Mouse (Mus musculus) spleen, postnatal 10 days (tissue): ENCODE results near the gene Zfp612.
"Not testable (repeated sequence)": the region's sequence is repeated elsewhere in the genome, so short reads cannot be mapped to it uniquely, and the experiment has no call there.

Experiments used
- DNase-seq, 2 experiments: peaks; one replicate each; pipeline ENCODE4 v3.0.0; 2021 to 2022; ENCODE audit warnings: low spot score in 2 of 2

Zfp612 gene

DNA sequence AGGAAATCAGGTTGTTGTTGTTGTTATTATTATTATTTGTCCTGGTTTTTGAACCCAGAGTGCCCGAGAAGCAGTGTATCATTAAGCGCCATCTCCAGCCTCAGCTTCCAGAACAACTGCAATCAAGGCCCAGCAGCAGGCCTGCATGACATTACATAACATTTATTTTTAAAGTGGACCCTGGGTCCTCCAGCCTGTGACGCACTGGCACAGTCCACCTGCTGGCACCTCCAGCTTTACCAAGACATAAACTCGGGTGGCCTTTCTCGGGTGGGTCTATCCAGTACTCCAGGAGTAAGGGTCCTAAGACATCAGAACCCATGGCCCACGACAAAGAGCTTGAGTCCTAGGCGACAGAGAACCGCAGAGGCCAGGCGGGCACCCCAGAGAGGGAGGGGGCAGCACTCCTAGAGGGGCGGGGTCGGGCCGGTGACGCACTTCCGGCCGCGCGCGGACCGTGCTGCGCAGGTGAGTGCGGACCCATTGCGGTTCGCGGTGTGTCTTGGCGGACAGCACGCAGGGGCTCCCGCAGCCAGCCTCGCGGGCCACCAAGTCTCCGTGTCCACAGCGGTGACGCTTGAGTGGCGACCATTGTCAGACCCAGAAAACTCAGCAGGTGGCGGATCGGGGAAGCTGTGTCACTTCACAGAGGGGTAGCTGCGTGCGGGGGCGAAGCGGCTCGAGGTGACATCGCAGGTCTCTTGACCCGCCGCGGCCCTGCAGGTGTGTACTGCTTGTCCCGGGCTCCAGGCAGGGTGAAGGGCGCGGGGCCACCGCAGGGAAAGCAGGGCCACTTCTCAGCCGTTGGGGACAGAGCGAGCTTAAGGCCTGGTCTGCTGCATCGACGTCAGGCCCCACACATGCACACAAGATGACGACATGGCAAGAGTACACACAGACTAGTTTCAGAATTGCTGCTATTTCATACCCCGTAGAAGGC, at the start of gene Zfp612:
Zfp612 (plus strand) TSS at position 465 of the 940 bp plus-strand sequence.
- DNase-seq, result peak; percentile 6 to 44

- DNase-seq, result not testable (repeated sequence)
These were observed 45.8 kb upstream of the Zfp612 start for GRCm38 (mm10) chr8:110033771-110034170.

GRCm38 (mm10) chr8:110034331-110034730, 45.2 kb upstream of the Zfp612 start:
- no peak for DNase-seq

- DNase-seq, result no peak
These were observed 43.4 kb upstream of the Zfp612 start for GRCm38 (mm10) chr8:110036156-110036555.

- no peak for DNase-seq
These were observed 40.3 kb upstream of the Zfp612 start for GRCm38 (mm10) chr8:110039216-110039615.

DNA sequence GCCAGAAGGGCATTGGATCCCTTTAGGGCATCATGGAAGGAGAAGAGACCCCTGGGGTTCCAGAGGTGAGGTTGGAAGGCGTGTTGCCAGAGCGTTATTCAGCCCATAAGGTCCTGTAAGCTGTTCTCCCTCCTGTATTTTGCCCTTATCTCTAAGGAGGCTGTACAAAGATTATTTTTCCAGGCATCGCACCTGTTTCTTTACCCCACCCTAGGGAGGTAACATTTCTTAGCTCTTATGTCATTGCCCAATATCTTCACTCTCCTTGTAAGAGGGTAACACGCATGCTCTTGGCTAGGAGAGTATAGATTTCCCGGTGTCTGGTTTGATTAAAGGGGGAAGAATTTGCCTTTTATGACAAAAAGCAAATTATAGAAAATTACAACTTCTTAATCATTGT, 39.9 kb upstream of the Zfp612 start, which contains the start of gene Chst4:
Chst4 (minus strand) TSS at position 82 of the 400 bp plus-strand sequence.
- DNase-seq, result no peak

- DNase-seq, result no peak
These were observed 39.0 kb upstream of the Zfp612 start for GRCm38 (mm10) chr8:110040509-110040908.

- no peak for DNase-seq
These were observed 28.3 kb upstream of the Zfp612 start for GRCm38 (mm10) chr8:110051208-110051607.

GRCm38 (mm10) chr8:110058207-110058606, 21.3 kb upstream of the Zfp612 start:
- no peak for DNase-seq

DNA sequence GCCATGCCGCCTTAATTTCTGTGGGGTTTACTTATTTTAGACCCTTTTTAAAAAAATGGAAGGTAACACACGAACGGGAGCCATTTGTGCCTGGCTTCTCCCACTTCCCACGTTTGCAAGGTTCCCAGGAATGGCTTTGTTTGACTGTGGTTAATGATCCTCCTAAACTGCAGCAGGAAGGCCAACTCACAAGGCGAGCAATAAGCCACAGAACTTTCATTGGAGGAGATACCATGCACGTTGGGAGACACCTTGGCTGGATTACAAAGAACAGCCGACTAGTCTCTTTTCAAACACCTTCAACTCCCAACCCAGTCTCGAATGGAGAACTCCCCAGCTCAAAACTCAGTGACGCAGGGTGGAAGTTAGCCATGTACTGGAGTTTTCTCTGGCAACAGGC, 15.4 kb upstream of the Zfp612 start:
- no peak for DNase-seq

- DNase-seq, result no peak
These were observed 14.8 kb upstream of the Zfp612 start for GRCm38 (mm10) chr8:110064606-110065365.

DNA sequence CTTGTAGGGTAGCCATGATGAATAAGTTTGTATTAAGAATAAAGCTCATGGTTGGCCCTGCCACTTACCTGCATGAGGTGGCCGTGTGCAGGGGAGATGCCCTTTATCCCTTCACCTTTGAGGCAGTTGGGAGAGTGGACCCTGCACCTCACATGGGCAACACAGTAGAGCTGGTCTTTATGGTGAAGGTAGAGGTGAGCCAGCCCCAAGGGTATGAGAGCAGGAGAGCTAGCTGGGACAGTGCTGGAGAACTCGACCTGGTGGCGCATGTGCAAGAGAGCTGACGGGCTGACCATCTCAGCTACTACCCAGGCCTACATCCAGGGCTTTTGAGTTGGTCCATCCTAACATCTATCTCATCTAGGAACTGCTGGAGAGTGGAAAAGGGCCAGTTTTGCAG, 13.9 kb upstream of the Zfp612 start:
- DNase-seq, result no peak

GRCm38 (mm10) chr8:110069706-110070105, 9.8 kb upstream of the Zfp612 start:
- DNase-seq, result no peak

- DNase-seq, result peak in 1 of 2 experiments; percentile 58
These were observed 7.9 kb upstream of the Zfp612 start for GRCm38 (mm10) chr8:110071600-110071999.

DNA sequence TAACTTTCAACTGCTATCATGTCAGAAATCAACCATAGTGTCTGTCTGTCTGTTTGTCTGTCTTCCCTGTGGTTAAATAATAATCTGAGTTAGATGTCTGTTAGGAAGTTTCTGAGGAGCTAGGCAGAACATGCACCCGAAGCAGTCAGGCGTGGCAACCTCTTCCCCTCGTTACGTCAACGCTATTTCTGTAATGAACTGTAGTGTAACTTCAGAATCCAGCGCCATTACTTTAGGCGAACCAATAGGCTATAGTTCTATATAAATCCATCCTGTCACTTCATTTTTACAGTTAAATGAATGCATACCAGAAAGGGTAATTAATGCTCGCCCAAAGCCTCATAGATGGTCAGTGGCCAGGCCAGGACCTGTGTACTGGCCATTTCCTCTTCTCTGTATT, 5.0 kb upstream of the Zfp612 start:
- no peak for DNase-seq

DNA sequence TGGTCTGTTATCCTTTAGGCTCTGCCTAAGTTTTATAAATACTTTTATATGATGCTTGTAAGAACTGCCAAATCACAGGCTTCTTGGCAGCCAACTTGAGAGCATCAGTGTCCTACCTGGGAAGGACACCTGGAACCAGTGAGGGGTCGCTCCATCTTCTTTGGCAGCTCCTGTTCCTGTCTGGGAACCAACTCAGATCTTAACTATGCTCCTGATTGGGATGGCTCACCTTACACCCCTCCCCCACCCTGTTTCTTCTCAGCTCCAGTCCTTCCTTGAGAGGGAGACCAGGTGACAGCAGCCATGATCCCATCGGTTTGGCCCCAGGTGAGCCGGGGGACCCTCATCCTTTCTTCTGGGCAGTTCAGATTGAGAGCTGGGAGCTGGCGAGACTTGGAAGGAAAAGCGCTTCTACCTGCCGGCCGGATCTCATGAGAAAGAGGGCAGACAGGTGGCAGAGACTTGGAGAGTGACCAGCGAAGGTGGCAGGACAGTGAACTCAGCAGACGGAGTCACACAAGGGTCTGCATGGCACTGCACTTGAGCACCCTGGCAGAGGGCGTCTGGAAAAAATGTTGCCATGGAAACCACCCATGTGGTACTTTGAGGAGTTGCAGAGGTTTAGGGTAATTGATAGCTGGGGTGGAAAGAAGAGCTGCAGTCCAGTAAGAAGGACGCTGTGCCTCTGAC, 3.0 kb downstream of the Zfp612 start:
- no peak for DNase-seq

- no peak for DNase-seq
These were observed 12.3 kb downstream of the Zfp612 start for GRCm38 (mm10) chr8:110091869-110092268.

- no peak for DNase-seq
These were observed 21.4 kb downstream of the Zfp612 start, which contains the start of gene Gm21964 for GRCm38 (mm10) chr8:110100907-110101306. Gene Gm21964 (plus strand): TSS chr8:110101207.

GRCm38 (mm10) chr8:110101676-110102075, 22.1 kb downstream of the Zfp612 start:
- DNase-seq, result no peak

DNA sequence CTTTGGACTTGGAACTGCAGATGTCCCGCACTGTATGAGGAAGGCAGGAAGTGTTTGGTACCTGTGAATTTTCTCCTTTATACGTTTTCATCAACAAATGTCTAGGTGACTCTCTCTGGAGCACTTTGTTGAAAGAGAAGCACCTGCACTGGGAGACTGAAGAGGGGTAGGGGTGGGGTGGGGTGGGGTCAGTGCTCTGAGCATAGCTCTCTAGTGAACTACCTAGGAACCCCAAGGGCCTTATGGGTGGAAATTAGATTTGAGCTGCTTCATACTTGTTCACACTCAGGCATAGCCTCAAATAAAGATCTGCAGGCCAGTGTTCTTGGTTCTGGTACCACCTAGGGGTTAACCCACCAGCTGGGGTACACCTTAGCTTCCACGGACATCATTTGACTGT, 23.1 kb downstream of the Zfp612 start, which contains the start of gene Gm17720:
Gm17720 (minus strand) TSS at position 101 of the 400 bp plus-strand sequence.
- no peak for DNase-seq

GRCm38 (mm10) chr8:110119715-110120114, 40.2 kb downstream of the Zfp612 start:
- no peak for DNase-seq

DNA sequence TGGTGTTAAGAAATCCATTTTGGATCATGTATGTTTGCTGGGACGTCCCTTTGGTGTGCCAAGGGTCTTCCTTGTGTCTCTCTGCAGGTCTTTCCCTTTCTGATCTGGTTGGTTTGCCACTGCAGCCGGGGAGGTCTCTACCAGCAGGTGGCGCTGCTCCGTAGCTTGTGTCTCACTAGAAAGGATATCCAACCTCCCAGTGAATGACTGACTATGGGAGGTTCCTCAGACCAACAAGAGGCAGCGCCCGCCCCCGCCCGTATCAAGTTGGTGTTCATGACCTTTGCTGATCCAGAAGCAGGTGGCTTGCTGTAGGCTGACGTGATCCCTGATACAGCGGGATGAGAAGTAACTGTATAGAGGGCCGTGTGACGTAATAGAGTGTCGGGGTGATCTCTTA, 51.0 kb downstream of the Zfp612 start:
- peak; percentile 9 to 68 for DNase-seq
